Mouse (Mus musculus): ENCODE results near the gene Trat1.

Gene Trat1

DNA sequence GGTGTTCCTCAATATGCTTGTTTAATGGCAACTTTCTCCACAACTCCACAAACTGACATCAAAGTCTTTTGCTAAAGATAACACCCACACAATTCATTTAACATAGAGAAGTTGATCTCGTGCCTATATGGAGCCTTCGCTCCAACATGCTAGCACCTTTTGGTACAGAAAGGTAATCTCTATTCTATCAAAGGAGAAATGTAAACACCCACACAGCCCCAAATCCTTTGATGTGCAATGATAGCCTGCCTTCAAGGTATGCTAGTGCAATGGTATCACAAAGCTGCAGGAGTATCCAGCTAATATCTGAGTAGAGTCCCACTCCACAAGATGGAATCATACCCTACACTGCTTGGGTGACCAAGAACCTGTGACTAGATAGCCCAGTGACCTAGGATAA lies 26.4 kb downstream of the Trat1 start:
- TF ChIP-seq GATA4 (IDR thresholded peaks at IDR 0.05; ENCODE audit: insufficient replicate concordance, low read length), result no peak

DNA sequence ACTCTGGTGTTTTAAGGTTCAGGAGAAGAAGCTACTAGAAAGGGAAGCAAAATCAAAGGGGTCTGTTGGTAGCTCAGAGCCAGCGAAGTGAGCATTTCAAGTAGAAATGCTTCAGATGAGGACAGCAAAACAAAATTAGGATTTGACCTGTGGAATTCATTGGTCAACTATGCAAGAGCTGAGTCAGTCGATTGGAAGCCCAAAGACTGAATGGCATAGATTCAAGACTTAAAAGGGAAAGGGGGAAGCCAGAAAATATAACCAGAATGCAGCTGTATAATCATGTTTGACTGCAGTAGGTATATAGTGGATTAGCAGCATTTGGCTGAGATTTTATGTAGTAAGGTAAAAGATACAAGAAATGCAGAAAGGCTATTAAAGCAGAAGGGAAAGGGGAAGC lies 26.8 kb downstream of the Trat1 start:
- no peak for TF ChIP-seq GATA4 (IDR thresholded peaks at IDR 0.05; ENCODE audit: insufficient replicate concordance, low read length)

- no peak for TF ChIP-seq GATA4 (IDR thresholded peaks at IDR 0.05; ENCODE audit: insufficient replicate concordance, low read length)
Observed at GRCm38 (mm10) chr16:48741549-48741948, 30.3 kb downstream of the Trat1 start.

GRCm38 (mm10) chr16:48739974-48740373 lies 31.8 kb downstream of the Trat1 start:
- TF ChIP-seq GATA4 (IDR thresholded peaks at IDR 0.05; ENCODE audit: insufficient replicate concordance, low read length), result no peak

- no peak for TF ChIP-seq GATA4 (IDR thresholded peaks at IDR 0.05; ENCODE audit: insufficient replicate concordance, low read length)
Observed at GRCm38 (mm10) chr16:48738429-48738828, 33.4 kb downstream of the Trat1 start.

DNA sequence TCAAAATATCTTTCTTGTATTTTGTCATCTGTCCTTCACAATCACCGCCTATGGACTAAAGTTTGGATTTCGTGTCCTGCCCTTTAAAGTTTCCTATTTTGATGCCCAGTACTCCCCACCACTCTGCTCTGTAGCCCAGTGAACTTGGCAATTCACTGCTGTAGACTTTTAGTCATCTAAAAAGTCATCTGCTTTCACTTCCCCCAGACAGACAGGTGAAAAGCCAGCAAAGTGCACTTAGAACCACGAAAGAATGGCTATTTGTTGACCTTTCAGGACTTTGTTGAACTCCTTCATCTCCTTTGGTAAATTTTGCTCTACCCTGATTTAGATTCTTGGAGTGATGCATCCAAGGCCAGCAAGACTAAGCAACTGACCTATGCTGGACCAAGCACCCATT lies 34.9 kb downstream of the Trat1 start:
- TF ChIP-seq GATA4 (IDR thresholded peaks at IDR 0.05; ENCODE audit: insufficient replicate concordance, low read length), result no peak

GRCm38 (mm10) chr16:48720259-48720658 lies 51.6 kb downstream of the Trat1 start:
- TF ChIP-seq GATA4 (IDR thresholded peaks at IDR 0.05; ENCODE audit: insufficient replicate concordance, low read length), result no peak

DNA sequence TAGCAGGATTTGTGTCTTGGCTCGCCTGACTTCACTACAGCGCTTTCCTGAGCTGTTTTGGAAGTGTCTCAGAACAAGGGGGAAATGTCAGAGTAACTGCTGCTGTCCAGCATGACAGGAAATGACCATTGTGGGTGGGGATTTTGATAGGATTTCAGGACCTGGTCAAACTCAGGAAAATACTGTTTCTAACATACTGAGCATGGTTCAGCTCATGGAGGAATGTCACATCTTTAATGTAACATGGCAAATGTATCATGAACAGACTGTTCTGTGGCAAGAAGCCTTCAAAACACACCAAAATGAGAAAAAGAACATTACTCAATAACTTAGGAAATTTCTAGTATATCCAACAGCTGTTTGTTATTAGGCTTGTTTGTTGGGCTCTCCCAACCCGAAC lies 52.1 kb downstream of the Trat1 start:
- no peak for TF ChIP-seq GATA4 (IDR thresholded peaks at IDR 0.05; ENCODE audit: insufficient replicate concordance, low read length)

- TF ChIP-seq GATA4 (IDR thresholded peaks at IDR 0.05; ENCODE audit: insufficient replicate concordance, low read length), result no peak
Observed at GRCm38 (mm10) chr16:48716343-48716742, 55.5 kb downstream of the Trat1 start.

DNA sequence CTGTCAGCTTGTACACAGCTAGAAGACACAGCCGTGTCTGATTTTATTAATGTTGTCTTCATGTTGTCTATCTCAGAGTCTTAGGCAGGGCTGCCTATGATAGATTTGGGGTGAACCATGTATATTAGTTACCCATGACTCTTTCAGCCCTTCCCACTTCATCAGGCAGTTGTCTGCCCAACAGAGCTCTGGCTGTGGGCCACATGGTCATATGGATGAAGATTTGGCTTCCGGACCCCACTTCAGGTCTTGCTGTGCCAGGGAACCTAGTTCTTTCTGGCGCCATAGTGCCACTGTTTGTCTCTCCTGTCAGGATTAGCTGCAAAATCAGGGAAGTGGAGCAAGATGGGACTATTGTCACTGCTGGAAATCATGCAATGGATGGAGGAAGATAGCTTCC lies 69.9 kb downstream of the Trat1 start:
- no peak for TF ChIP-seq GATA4 (IDR thresholded peaks at IDR 0.05; ENCODE audit: insufficient replicate concordance, low read length)
